Mouse (Mus musculus) lung, postnatal 0 days (tissue): Measurements from ENCODE around the gene Fam120b.

Source experiments
- CTCF ChIP-seq: IDR thresholded peaks from 2 replicates; pipeline ENCODE4 v1.5.1; 2016; ENCODE audit warnings: antibody characterized with exemption, mild to moderate bottlenecking
- EP300 ChIP-seq: IDR thresholded peaks from 2 replicates; pipeline ENCODE4 v1.6.1; 2016; ENCODE audit warnings: antibody characterized with exemption, mild to moderate bottlenecking, control low read depth

DNA sequence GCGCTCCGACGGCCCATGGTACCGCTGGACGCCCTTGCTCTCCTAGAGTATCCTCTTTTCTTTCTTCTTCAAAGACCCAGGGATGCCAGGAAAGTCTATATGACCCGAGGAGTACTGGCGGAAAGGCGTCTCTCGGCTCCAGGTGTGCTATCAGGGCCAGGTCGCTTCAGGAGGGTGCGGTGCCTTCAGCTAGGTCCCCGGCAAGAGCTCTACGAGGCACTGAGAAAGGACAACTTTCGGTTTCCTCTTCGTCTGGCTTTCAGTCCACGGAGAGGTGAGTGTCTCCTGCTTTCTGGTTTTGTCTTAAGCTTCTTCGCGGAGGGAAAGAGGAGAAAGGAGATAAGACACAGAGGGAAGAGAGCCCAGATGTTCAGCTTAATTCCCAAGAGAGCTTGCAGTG is 20.8 kb upstream of the Fam120b start:
- TF ChIP-seq CTCF (no peak), EP300 (no peak)
